Mouse (Mus musculus): ENCODE measurements around the gene Pgf.

DNA sequence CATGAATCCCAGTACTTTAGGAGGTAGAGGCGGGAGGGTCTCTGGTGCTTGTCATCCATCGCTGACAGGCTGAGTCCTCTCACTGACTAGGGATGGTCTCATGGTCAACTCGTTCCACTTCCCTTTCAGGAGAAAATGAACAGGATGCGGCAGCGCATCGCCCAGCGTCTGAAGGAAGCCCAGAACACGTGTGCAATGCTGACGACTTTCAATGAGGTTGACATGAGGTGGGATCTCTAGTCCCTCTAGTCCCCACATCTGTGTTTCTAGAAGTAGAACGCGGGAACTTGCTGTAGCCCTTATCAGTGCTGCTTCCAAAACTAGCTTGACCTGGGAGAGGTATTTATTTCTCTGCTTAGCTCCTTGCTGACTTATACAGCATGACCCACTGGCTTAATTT lies 53.9 kb downstream of the Pgf start:
- TF ChIP-seq CTCF (IDR thresholded peaks at IDR 0.05; ENCODE audit: low read depth, low read length) (no peak), POLR2A (IDR thresholded peaks at IDR 0.05; ENCODE audit: insufficient read depth, low read length) (no peak)

All from ES-Bruce4 (cell line).